Mouse (Mus musculus) heart, embryonic 11.5 days (tissue): Measurements from ENCODE around the gene Epn1. TPM values are rescaled to one million over a fixed set of nuclear protein-coding genes. Genes with fewer than 3 reads are reported as not detected.
A peak's percentile ranks its signal among the peaks of the same experiment; 100 is the strongest.

Experiments
- ATAC-seq: fragments of 200-750 bp; cut with Nextera tagmentation; replicated peaks from 2 replicates; pipeline ENCODE4 v1.8.0; 2017; ENCODE audit warnings: moderate library complexity; ENCODE audit not compliant: insufficient number of reproducible peaks, low FRiP score, low TSS enrichment
- H3K27ac ChIP-seq: fragments of 300-500 bp; sonication (generic); 2 replicates; pipeline ENCODE4 v1.5.1; 2014; ENCODE audit warnings: mild to moderate bottlenecking, low read depth, low read length
- H3K27me3 ChIP-seq: fragments of 300-500 bp; sonication (generic); 2 replicates; pipeline ENCODE4 v1.6.1; 2014; ENCODE audit warnings: mild to moderate bottlenecking, low read length, mixed read lengths; ENCODE audit not compliant: control insufficient read depth, insufficient read depth
- H3K36me3 ChIP-seq: fragments of 300-500 bp; sonication (generic); 2 replicates; pipeline ENCODE4 v1.6.1; 2014; ENCODE audit warnings: mild to moderate bottlenecking, low read length, moderate library complexity, mixed read lengths; ENCODE audit not compliant: control insufficient read depth, insufficient read depth
- H3K4me1 ChIP-seq: fragments of 300-500 bp; sonication (generic); 2 replicates; pipeline ENCODE4 v1.6.1; 2014; ENCODE audit warnings: low read length; ENCODE audit not compliant: control insufficient read depth, insufficient read depth
- H3K4me2 ChIP-seq: fragments of 300-500 bp; sonication (generic); 2 replicates; pipeline ENCODE4 v1.6.1; 2014; ENCODE audit warnings: mild to moderate bottlenecking, moderate library complexity
- H3K4me3 ChIP-seq: fragments of 300-500 bp; sonication (generic); 2 replicates; pipeline ENCODE4 v1.5.1; 2014; ENCODE audit warnings: low read depth, low read length
- H3K9ac ChIP-seq: fragments of 300-500 bp; sonication (generic); 2 replicates; pipeline ENCODE4 v1.6.1; 2014; ENCODE audit warnings: mild to moderate bottlenecking, low read depth, low read length, moderate library complexity
- H3K9me3 ChIP-seq: fragments of 300-500 bp; sonication (generic); replicated peaks from 2 replicates; pipeline ENCODE4 v1.6.1; 2016; ENCODE audit warnings: low read length; ENCODE audit not compliant: control insufficient read depth
- whole genome bisulfite sequencing: fragments of 180-500 bp; shearing (Covaris S2); extraction: QIAGEN DNeasy Blood & Tissue Kit; methylation state at CpG from one replicate; pipeline ENCODE4 v1.1.7; 2014; ENCODE audit not compliant: insufficient replicate concordance; 5-methylcytosine and 5-hydroxymethylcytosine counted together
- polyA plus RNA-seq: library from polyadenylated mRNA; unstranded; fragments of >200 nt; fragmentation: Nextera tagmentation; extraction: Ambion mirVana; gene quantifications from 2 replicates; pipeline ENCODE4 v1.2.1, GENCODE M21; 2014

The Epn1 gene
- polyA plus RNA-seq, 1 experiment from 2014 or later = 47.0 TPM

DNA sequence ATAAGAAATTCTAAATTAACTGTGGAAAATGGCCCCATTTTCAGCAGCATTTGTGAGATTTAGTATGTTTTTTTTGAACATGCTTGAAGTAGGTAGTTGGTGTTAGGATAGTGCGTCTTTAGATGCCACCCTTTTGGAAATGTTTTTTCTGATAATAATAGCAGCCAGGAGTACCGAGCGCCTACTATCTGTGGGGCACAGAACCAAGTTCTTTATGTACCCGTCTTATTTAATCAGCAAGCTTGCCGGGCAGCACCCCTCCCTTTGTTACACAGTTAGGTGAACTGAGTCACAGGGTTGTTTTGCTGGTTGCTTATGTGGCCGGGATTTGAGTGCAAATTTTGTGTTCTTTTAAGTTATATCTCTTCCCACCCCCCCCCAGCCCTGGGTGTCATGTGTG lies 1.2 kb downstream of the Epn1 start:
- Histone ChIP-seq H3K4me1 (peaks cover 16% of the 10 kb centered on the region), H3K27ac (peak overlapping the region; percentile 95), H3K9ac (peak overlapping the region; percentile 91), H3K4me2 (peak overlapping the region; percentile 70), H3K9me3 (no peaks in the 10 kb centered on the region), H3K4me3 (peak overlapping the region; percentile 81), H3K27me3 (no peaks in the 10 kb centered on the region), H3K36me3 (peaks cover 20% of the 10 kb centered on the region; the same call in 1 of the 2 replicates)
- no peak for ATAC-seq
- WGBS = 49% methylated on average over 6 of the region's 6 CpGs

DNA sequence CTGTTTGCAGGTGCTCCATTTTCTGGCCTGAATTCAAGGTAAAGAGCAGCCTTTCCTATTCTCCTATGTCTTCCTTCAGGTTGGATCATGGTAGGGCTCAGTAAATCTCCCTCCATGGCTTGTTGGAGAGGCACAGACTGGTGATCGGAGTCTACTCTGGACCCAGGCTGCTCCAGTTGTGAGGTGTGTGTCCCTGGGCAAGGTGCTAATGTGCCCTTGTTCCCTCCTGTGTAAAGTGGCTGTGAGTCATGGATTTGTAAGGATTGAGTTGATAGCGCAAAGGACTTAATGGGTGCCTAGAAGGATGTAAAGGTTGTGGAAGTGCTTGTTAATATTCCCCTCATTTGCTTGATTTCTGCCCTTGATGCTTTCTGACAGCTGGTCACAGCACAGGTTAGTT lies 1.9 kb downstream of the Epn1 start:
- Histone ChIP-seq H3K9ac (no peak overlapping the region), H3K36me3 (peaks cover 17% of the 10 kb centered on the region; the same call in 1 of the 2 replicates)

DNA sequence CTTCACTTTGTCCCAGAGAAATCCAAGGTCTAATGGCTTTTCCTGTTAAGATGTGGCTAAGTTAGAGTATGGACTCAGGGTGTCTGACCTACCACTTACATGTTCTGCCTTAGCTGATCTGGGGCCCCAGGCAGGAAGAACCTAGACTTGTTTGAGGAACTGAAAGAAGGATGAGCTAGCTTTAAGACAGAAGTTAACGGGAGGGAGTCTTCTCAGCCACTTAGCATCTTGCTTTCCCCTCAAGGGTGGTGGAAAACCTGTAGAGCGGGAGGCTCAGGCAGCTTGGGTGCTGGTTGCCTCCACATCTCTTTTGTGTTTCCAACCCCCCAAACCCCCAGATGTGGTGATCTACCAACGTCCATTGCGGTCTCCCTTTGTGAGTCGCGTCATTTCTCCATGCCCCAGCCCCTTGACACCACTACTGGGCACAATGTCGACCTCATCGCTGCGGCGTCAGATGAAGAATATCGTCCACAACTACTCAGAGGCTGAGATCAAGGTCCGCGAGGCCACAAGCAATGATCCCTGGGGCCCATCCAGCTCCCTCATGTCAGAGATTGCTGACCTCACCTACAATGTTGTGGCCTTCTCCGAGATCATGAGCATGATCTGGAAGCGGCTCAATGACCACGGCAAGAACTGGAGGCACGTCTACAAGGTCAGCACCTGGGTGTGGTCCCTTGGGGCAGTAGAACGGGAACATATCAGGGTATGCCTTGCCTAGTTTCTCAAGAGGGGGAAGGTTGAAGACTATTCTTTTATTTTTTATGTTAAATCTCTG lies 3.5 kb downstream of the Epn1 start:
- peaks cover 15% of the 10 kb centered on the region for H3K4me1 ChIP-seq
- 92% methylated on average over 18 of the region's 18 CpGs for WGBS
- no peak overlapping the region for H3K4me2 ChIP-seq
- peaks cover 13% of the 10 kb centered on the region; the same call in 1 of the 2 replicates for H3K36me3 ChIP-seq
- H3K27ac ChIP-seq = no peak overlapping the region
- H3K27me3 ChIP-seq = no peaks in the 10 kb centered on the region
- no peak overlapping the region for H3K9ac ChIP-seq
- H3K4me3 ChIP-seq = no peak overlapping the region
- no peak for ATAC-seq
- H3K9me3 ChIP-seq = no peaks in the 10 kb centered on the region

More for the DNA sequence above, 1.9 kb downstream of the Epn1 start:
- peaks cover 15% of the 10 kb centered on the region for H3K4me1 ChIP-seq
- H3K27me3 ChIP-seq = no peaks in the 10 kb centered on the region
- 87% methylated on average over 2 of the region's 2 CpGs for WGBS
- H3K4me2 ChIP-seq = peak overlapping the region; percentile 70
- no peak overlapping the region for H3K27ac ChIP-seq
- no peak for ATAC-seq
- H3K4me3 ChIP-seq = peak overlapping the region; percentile 81; the same call in 1 of the 2 replicates
- no peaks in the 10 kb centered on the region for H3K9me3 ChIP-seq

GRCm38 (mm10) chr7:5085512-5085911 lies 5.5 kb downstream of the Epn1 start:
- no peak for ATAC-seq
- 68% methylated on average over 1 of the region's 1 CpGs for WGBS
- no peaks in the 10 kb centered on the region for H3K27me3 ChIP-seq
- peaks cover 15% of the 10 kb centered on the region for H3K4me1 ChIP-seq
- H3K9ac ChIP-seq = no peak overlapping the region
- H3K4me3 ChIP-seq = no peak overlapping the region
- H3K9me3 ChIP-seq = no peaks in the 10 kb centered on the region
- no peak overlapping the region for H3K4me2 ChIP-seq
- H3K36me3 ChIP-seq = peaks cover 18% of the 10 kb centered on the region; the same call in 1 of the 2 replicates
- no peak overlapping the region for H3K27ac ChIP-seq

GRCm38 (mm10) chr7:5086921-5087440 lies 6.9 kb downstream of the Epn1 start:
- H3K9ac ChIP-seq = no peak overlapping the region
- H3K27me3 ChIP-seq = no peaks in the 10 kb centered on the region
- peaks cover 5% of the 10 kb centered on the region; the same call in 1 of the 2 replicates for H3K4me1 ChIP-seq
- no peak overlapping the region for H3K4me2 ChIP-seq
- H3K27ac ChIP-seq = no peak overlapping the region
- peaks cover 22% of the 10 kb centered on the region for H3K36me3 ChIP-seq
- no peak overlapping the region for H3K4me3 ChIP-seq
- no peaks in the 10 kb centered on the region for H3K9me3 ChIP-seq
- ATAC-seq = no peak
- WGBS = 89% methylated on average over 5 of the region's 5 CpGs

DNA sequence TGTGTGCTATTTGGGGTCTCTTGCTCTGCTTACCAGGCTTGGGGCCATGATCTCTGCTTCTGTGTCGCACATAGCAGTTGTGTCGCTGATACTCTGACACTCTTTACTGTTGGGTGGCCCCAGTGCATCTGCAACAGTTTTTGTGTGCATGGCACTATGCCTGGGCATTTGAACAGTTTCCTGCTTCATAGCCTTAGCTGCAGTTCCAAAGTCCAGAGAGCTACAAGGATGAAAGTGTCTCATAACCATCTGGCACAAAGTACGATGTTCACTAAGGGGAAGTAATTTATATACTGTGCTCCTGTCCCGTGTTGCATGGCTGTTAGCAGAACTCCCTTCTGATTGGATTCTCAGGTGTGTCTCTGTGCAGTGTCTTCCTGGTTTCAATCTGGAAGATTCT lies 7.9 kb downstream of the Epn1 start:
- no peak overlapping the region for H3K4me2 ChIP-seq
- H3K4me3 ChIP-seq = no peak overlapping the region
- ATAC-seq = no peak
- H3K9ac ChIP-seq = no peak overlapping the region
- 87% methylated on average over 4 of the region's 4 CpGs for WGBS
- no peak overlapping the region for H3K27ac ChIP-seq
- H3K36me3 ChIP-seq = peaks cover 25% of the 10 kb centered on the region
- H3K27me3 ChIP-seq = no peaks in the 10 kb centered on the region
- no peaks in the 10 kb centered on the region for H3K9me3 ChIP-seq
- H3K4me1 ChIP-seq = peaks cover 3% of the 10 kb centered on the region; the same call in 1 of the 2 replicates

DNA sequence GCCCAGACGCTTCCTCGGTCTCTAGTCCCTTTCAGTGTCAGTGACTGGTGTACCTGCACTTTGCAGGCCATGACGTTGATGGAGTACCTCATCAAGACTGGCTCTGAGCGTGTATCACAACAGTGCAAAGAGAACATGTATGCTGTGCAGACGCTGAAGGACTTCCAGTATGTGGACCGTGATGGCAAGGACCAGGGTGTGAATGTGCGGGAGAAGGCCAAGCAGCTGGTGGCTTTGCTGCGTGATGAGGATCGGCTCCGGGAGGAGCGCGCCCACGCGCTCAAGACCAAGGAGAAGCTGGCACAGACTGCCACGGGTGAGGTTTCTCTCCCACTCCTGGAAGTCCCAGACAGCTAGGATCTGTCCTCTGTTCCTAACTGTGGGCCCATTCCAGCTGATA lies 9.8 kb downstream of the Epn1 start:
- H3K36me3 ChIP-seq = peaks cover 32% of the 10 kb centered on the region
- no peaks in the 10 kb centered on the region for H3K9me3 ChIP-seq
- no peaks in the 10 kb centered on the region for H3K27me3 ChIP-seq
- H3K4me3 ChIP-seq = no peak overlapping the region
- ATAC-seq = no peak
- 0 out of 2 replicates have a peak, but pooled peaks cover 3% of the 10 kb centered on the region for H3K4me1 ChIP-seq
- 94% methylated on average over 15 of the region's 15 CpGs for WGBS
- no peak overlapping the region for H3K9ac ChIP-seq
- H3K27ac ChIP-seq = no peak overlapping the region
- H3K4me2 ChIP-seq = no peak overlapping the region

DNA sequence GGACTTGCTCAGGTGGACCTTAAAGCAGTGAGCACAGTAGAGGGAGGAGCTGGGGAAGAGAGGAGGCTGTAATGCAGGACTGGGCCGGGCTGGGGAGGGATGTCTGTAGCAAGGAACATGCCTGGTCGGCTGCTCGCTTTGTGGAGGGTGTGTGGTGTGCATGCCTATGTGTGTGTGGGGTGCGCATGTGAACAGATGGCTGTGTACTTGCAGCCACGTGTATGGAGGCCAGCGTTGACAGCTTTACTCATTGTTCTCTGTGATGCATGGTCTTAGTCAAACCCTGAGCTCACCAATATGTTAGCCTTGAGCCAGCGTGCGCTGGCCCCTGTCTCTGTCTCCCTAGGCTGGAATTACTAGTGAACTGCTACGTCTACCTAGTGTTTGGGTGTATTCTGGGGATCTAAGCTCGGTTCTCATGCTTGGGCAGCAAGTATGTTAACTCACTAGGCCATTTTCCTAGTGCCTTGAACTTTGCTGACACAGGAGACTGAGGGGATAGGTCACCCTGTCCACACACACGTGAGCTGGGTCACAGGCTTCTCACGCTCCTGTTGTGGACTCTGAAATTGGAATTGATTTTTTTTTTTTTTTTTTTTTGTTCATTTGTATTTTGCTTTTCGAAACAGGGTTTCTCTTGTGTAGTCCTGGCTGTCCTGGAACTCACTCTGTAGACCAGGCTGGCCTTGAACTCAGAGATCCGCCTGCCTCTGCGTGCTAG lies 11.1 kb downstream of the Epn1 start:
- no peak overlapping the region for H3K9ac ChIP-seq
- H3K4me2 ChIP-seq = no peak overlapping the region
- H3K27me3 ChIP-seq = no peaks in the 10 kb centered on the region
- no peak overlapping the region for H3K27ac ChIP-seq
- WGBS = 94% methylated on average over 15 of the region's 15 CpGs
- no peak for ATAC-seq
- H3K9me3 ChIP-seq = no peaks in the 10 kb centered on the region
- no peaks in the 10 kb centered on the region for H3K4me1 ChIP-seq
- no peak overlapping the region for H3K4me3 ChIP-seq
- peaks cover 40% of the 10 kb centered on the region for H3K36me3 ChIP-seq
